Mouse (Mus musculus): Measurements from ENCODE around the gene P3h3.

GRCm38 (mm10) chr6:124898359-124898758, 40.8 kb upstream of the P3h3 start:
- TF ChIP-seq POLR2A (IDR thresholded peaks at IDR 0.05; ENCODE audit: insufficient read length, low read depth) = no peak
- TF ChIP-seq MAX (IDR thresholded peaks at IDR 0.05; ENCODE audit: low read depth) = no peak
- TF ChIP-seq POLR2AphosphoS2 (IDR thresholded peaks at IDR 0.05; ENCODE audit: insufficient read length, low read depth) = no peak
- TF ChIP-seq E2F4 (IDR thresholded peaks at IDR 0.05; ENCODE audit: insufficient read depth) = no peak
- TF ChIP-seq TCF12 (IDR thresholded peaks at IDR 0.05; ENCODE audit: insufficient read depth, poor library complexity, severe bottlenecking) = no peak
- no peak for TF ChIP-seq USF1 (IDR thresholded peaks at IDR 0.05; ENCODE audit: low read depth)
- TF ChIP-seq REST (IDR thresholded peaks at IDR 0.05; ENCODE audit: insufficient read depth, insufficient read length) = no peak
- no peak for TF ChIP-seq SRF (IDR thresholded peaks at IDR 0.05; ENCODE audit: control insufficient read depth, insufficient read length, low read depth)

Data from myocyte (in vitro differentiated cells).